Mouse (Mus musculus): ENCODE measurements around the gene Prmt1.
"Not testable (repeated sequence)": the region's sequence is repeated elsewhere in the genome, so short reads cannot be mapped to it uniquely, and the experiment has no call there.

The Prmt1 gene

GRCm38 (mm10) chr7:44986192-44986878, at the start of gene Prmt1:
Gene Prmt1, minus strand, starts transcription at chr7:44986568.
- peak; percentile 98 for DNase-seq (ENCODE audit: low spot score)

DNA sequence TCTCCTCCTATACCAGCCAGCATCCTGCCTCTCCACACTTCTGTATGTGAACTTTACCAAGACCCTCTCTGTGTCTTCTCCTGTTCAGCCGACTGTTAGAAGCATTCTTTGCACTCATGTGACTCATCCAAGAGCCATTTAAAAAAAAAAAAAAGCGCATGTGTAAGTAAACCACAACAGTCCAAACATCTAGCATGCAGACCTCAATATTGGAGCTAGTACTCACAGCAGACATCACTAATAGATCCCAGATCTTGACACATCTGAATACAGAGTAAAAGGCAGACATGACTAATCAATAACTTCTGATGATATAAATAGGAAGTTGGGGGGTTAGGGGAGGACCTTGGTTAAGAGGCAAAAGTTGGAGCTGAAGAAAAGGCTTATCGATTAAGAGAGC, 49.3 kb upstream of the Prmt1 start:
- DNase-seq (ENCODE audit: low spot score) = no peak

GRCm38 (mm10) chr7:45033722-45034359, 47.5 kb upstream of the Prmt1 start:
- DNase-seq (ENCODE audit: low spot score) = no peak

DNA sequence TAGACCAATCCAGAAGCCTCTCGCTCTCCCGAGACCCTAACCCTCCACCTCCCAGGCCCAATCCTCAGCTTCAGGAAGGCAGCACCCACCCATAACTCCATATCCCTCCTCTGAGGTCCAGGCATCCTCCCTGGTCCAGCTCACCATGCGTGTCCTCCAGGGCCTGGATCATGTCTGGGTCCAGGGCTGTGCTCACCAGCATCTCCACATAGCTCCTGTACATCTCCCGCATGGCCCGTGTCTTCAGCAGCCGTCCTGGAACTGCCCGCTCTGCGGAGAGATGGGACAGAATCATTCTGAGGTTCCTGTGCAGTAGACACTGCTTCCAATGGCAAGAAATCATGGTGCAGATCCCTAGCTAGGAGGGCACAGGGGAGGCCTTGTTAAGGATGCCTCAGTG, 44.5 kb upstream of the Prmt1 start:
- DNase-seq (ENCODE audit: low spot score) = no peak

GRCm38 (mm10) chr7:45029995-45030394, 43.6 kb upstream of the Prmt1 start:
- DNase-seq (ENCODE audit: low spot score) = no peak

DNA sequence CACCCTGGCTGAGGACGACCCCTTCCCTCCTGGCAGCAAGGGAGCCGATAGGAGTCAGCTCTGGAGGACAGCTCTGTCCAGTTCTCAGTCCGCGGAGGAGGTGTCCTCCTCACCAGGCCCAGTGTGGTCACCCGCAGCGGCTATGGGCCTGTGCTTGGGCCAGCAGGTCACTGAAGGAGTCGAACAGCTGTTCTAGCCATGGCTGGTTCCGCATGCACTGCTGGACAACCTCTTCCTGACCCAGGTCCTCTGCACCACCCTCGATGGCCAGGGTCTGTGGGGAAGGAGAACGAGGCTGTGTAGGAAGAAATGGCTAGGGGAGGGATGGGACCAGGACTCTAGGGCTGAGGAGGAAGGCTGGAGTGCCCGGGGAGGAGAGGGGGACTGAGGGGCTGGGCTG, 42.0 kb upstream of the Prmt1 start:
- no peak for DNase-seq (ENCODE audit: low spot score)

- no peak for DNase-seq (ENCODE audit: low spot score)
Observed at GRCm38 (mm10) chr7:45027761-45028160, 41.4 kb upstream of the Prmt1 start.

- DNase-seq (ENCODE audit: low spot score) = no peak
Observed at GRCm38 (mm10) chr7:45026256-45026655, 39.9 kb upstream of the Prmt1 start.

DNA sequence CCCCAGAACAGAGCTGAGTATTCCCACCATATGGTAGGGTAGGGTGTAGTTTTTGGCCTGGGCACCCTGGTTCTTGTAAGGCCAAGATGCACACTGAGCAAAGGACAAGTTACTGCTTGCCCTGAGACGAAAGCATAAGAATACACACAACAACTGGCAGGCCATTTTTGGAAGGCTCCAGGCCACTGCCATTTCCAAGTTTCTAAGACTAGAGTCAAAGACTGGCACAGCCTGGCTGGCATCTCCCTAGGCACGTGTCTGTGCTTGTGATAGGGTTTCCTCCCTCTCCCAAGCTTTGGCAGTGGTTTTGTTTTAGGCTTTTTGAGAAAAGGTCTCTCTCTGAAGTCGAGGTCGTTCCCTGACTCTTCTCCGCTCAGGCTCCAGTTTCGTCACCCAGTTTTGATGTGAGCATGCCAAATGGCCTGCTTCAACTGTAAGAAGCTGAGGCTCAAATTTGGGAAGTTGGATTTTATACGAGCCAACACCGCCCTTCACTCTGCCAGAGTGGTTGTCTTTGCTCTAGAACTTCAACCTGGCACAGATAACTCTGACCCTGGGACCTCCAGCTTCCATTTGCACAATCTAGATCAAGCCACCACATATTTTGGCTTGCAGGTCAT, 39.3 kb upstream of the Prmt1 start:
- DNase-seq (ENCODE audit: low spot score) = peak; percentile 60

- DNase-seq (ENCODE audit: low spot score) = no peak
Observed at GRCm38 (mm10) chr7:45024281-45025248, 38.2 kb upstream of the Prmt1 start.

DNA sequence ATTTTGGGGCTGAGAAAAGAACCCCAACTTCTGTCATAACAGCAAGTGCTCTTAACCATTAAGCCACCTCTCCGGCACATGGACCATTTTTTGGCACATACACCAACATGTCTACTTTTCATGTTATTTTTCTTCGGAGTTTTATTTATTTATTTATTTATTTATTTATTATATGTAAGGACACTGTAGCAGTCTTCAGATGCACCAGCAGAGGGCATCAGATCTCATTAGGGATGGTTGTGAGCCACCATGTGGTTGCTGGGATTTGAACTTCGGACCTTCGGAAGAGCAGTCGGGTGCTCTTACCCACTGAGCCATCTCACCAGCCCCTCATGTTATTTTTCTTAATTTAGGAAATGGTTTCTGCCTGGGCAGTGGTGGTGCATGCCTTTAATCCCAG, 37.3 kb upstream of the Prmt1 start:
- not testable (repeated sequence) for DNase-seq (ENCODE audit: low spot score)

- DNase-seq (ENCODE audit: low spot score) = no peak
Observed at GRCm38 (mm10) chr7:45020225-45020624, 33.9 kb upstream of the Prmt1 start.

DNA sequence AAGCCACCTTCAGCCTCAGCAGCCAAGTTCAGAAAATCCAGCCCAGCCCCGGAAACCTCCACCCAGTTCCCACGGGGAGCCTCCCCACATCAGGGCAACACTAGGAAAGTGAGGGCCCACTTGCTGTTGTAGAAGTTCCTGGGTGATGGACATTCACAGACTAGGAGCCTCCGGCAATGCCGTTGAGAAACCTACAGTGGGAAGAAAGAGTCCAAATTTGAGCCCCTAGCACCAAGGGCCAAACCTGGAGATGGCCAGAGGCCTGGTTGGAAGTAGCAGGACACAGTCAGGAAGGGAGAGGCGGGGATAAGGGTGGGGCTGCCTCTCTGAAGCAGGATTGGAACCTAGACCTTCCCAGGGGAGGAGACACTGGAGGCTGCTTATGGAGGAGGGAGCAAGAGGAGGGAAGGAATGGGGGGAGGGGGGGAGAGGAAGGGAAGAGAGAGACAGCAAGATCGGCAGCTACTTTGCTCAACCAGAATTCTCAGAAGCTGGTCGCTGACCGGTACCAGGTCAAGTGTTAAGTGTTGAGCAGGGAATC, 32.7 kb upstream of the Prmt1 start:
- DNase-seq (ENCODE audit: low spot score) = peak; percentile 93

GRCm38 (mm10) chr7:45017242-45018061, 31.1 kb upstream of the Prmt1 start, which contains the start of gene Rras:
Gene Rras, plus strand, starts transcription at chr7:45017961.
- DNase-seq (ENCODE audit: low spot score) = peak; percentile 99

DNA sequence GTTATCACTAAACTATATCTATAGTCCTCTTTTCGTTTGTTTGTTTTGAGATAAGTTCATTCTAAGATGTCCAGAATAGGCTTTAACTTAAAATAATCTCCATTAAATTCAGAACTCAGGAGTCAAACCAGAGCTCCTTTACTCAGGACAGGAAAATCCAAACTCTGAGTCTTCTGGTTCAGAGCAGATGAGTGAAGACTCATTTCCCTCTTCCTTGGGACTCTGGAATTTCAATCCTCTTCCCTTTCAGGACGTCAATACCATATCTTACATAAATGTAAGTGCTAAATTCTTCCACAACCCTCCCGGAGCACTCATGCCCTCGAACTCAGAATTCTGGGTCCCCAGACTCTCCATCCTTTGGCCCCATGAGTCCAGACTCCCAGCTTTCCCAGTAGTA, 30.4 kb upstream of the Prmt1 start:
- DNase-seq (ENCODE audit: low spot score) = no peak

GRCm38 (mm10) chr7:45015957-45016612, 29.7 kb upstream of the Prmt1 start, which contains the start of gene Scaf1:
Gene Scaf1, minus strand, starts transcription at chr7:45016363.
- DNase-seq (ENCODE audit: low spot score) = peak; percentile 98

DNA sequence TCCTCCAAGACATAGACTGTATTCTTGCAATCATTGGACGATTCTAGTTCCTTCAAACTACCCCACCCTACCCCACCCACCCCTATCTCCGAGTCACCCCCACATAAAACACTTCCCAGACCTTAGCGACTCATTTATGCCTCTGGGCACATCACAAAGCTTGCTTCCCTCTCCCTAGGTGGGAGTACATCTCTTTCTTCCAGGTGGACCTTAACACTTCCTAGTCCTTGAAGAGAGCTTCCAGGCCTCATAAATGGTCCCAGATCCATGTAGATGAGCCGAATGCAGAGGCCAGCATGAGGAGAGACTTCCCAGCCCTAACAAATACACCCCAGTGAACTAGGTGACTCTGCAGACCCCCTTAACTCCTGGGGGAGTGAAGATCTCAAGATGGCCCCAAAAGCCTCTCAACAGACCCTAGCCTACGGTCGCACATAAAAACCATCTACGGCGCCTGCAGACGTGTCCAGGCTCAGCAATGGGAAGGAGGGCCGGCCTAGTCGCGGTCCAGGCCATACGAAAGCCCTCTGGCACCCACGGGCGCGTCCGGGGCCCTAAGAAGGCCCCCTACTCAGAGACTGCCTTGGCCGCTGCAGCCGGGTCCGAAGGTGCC, 29.1 kb upstream of the Prmt1 start:
- no peak for DNase-seq (ENCODE audit: low spot score)

DNA sequence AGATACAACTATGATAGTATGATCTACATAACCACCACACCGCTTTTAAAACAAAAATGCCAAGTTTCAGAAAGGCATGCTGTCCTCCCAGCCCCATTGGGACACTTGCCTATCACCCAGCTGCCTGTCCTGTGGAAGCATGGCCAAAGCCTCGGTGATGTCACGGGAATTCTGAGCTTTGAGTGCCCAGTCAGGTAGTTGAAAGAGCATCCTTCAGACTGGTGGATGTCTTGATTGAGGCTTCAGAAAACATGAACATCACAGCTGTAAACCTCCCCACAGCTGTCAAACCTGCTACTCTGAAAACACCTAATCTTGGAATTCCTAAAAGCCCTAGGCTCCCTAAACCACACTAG, 27.7 kb upstream of the Prmt1 start:
- no peak for DNase-seq (ENCODE audit: low spot score)

DNA sequence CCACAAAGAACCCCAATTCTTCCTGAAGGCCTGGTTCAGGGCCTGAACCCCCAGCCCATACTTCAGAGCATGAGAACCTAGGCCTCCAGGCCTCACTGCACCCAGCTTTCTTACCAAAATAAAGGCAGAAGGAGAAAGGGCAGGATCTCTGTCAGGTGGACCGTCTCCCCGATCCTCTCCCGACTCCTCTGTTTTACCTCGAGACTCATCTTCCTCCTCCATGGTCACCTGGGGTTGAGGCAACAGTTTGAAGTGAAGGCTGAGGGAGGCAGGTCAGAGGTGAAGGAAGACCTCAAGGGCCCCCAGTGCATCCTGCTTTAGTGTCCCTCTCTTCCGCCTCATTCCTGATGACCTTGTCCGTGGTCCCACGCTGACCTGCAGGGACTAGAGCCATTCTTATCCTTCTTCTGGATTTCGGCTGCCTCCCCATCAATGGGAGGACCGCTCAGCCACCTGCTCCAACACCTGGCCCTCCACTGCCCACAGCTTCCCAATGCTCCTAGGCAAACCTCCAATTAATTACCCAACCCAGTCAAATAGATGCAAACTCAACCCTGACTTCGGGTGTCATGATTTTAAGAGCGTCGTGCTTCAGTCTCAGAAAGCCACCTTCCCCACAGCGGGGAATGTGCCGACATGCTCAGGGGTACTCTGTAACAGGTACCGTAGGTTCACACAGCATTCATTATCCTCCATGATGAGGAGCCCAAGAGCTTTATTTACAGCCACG, 27.2 kb upstream of the Prmt1 start:
- DNase-seq (ENCODE audit: low spot score) = no peak
